Mouse (Mus musculus) CD8-positive naive resting alpha-beta T cell, adult 2 months (primary cell): ENCODE results near the gene Ddx23.

Experiments used
- DNase-seq, 2 experiments: peaks; one replicate each; pipeline ENCODE4 v3.0.0; 2022; ENCODE audit warnings: low read depth in 2 of 2, low spot score in 2 of 2

Ddx23 gene

GRCm38 (mm10) chr15:98633822-98634470, 28.7 kb downstream of the Ddx23 start:
- no peak for DNase-seq

GRCm38 (mm10) chr15:98632921-98633320, 29.8 kb downstream of the Ddx23 start:
- DNase-seq, result no peak

- no peak for DNase-seq
Measured at GRCm38 (mm10) chr15:98632107-98632744, 30.5 kb downstream of the Ddx23 start.

GRCm38 (mm10) chr15:98631493-98631892, 31.2 kb downstream of the Ddx23 start:
- DNase-seq, result peak; percentile 77 to 82

- DNase-seq, result no peak
Measured at GRCm38 (mm10) chr15:98630540-98630939, 32.2 kb downstream of the Ddx23 start, which contains the start of gene Cacnb3. TSS of gene Cacnb3 (plus strand) at chr15:98630840.

- DNase-seq, result no peak
Measured at GRCm38 (mm10) chr15:98629464-98629863, 33.2 kb downstream of the Ddx23 start.

GRCm38 (mm10) chr15:98628589-98629254, 34.0 kb downstream of the Ddx23 start:
- DNase-seq, result no peak

- no peak for DNase-seq
Measured at GRCm38 (mm10) chr15:98626487-98627212, 36.0 kb downstream of the Ddx23 start.

- no peak for DNase-seq
Measured at GRCm38 (mm10) chr15:98626078-98626477, 36.6 kb downstream of the Ddx23 start.

GRCm38 (mm10) chr15:98623361-98623821, 39.3 kb downstream of the Ddx23 start:
- peak in 1 of 2 experiments; percentile 46 for DNase-seq

- DNase-seq, result no peak
Measured at GRCm38 (mm10) chr15:98622721-98623120, 40.0 kb downstream of the Ddx23 start.

- no peak for DNase-seq
Measured at GRCm38 (mm10) chr15:98622199-98622598, 40.5 kb downstream of the Ddx23 start.

GRCm38 (mm10) chr15:98617176-98617537, 45.5 kb downstream of the Ddx23 start:
- peak; percentile 56 to 64 for DNase-seq

GRCm38 (mm10) chr15:98616362-98617175, 46.1 kb downstream of the Ddx23 start:
- DNase-seq, result no peak

- DNase-seq, result no peak
Measured at GRCm38 (mm10) chr15:98615751-98616150, 46.9 kb downstream of the Ddx23 start.

- no peak for DNase-seq
Measured at GRCm38 (mm10) chr15:98614971-98615370, 47.7 kb downstream of the Ddx23 start.

GRCm38 (mm10) chr15:98614551-98614950, 48.1 kb downstream of the Ddx23 start:
- no peak for DNase-seq

- no peak for DNase-seq
Measured at GRCm38 (mm10) chr15:98612229-98612628, 50.5 kb downstream of the Ddx23 start.

GRCm38 (mm10) chr15:98610131-98610633, 52.5 kb downstream of the Ddx23 start:
- DNase-seq, result no peak

- peak; percentile 31 to 43 for DNase-seq
Measured at GRCm38 (mm10) chr15:98609331-98610130, 53.2 kb downstream of the Ddx23 start, which contains the start of gene Adcy6. TSS of gene Adcy6 (minus strand) at chr15:98610076.
